Mouse (Mus musculus): Measurements from ENCODE around the gene Ktn1. TPM values are rescaled to one million over a fixed set of nuclear protein-coding genes. Genes with fewer than 3 reads are reported as not detected.
A peak's percentile ranks its signal among the peaks of the same experiment; 100 is the strongest.

The Ktn1 gene
- polyA plus RNA-seq, 1 experiment from 2014 or later: 106 TPM

DNA sequence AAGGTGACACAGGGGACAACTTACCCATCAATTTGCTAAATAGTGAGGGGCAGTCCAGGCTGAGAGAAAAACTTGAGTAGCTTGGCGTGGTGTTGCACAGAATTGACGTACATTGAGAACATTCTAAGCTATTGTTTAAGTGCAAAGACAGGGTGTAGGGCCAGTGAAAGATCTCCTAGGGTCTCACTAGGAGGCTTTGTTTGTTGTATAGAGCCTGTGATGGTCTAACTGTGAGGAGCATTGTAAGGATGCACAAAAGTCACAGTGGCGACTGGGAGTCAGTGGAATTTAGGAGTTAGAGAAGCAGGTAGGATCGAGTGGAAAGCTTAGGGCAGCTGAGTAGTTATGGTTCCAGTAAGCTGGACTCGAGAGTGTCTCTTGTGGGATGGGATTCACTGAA is 50.9 kb downstream of the Ktn1 start:
- ATAC-seq (replicated peaks; ENCODE audit: low FRiP score): no peak
- Histone ChIP-seq H3K4me1 (replicated peaks; ENCODE audit: control insufficient read depth, insufficient read depth, low read length) (no peaks in the 10 kb centered on the region), H3K4me2 (ENCODE audit: low read depth, low read length, severe bottlenecking) (no peak overlapping the region), H3K9me3 (ENCODE audit: control insufficient read depth, low read length) (no peaks in the 10 kb centered on the region), H3K27ac (ENCODE audit: low read depth, low read length) (no peak overlapping the region), H3K27me3 (ENCODE audit: control insufficient read depth, insufficient read depth, low read length) (no peaks in the 10 kb centered on the region), H3K9ac (ENCODE audit: low read length) (no peak overlapping the region), H3K4me3 (ENCODE audit: low read depth, low read length) (no peak overlapping the region), H3K36me3 (ENCODE audit: control insufficient read depth, insufficient read depth, low read length) (no peaks in the 10 kb centered on the region; the same call in 1 of the 2 replicates)
- DNase-seq (ENCODE audit: low spot score): no peak
- 57% methylated on average over 5 of the region's 5 CpGs for WGBS

GRCm38 (mm10) chr14:47709546-47709945 is 61.3 kb downstream of the Ktn1 start:
- no peak overlapping the region for H3K4me3 ChIP-seq (ENCODE audit: low read depth, low read length)
- no peaks in the 10 kb centered on the region for H3K27me3 ChIP-seq (ENCODE audit: control insufficient read depth, insufficient read depth, low read length)
- DNase-seq (ENCODE audit: low spot score) (no peak), ATAC-seq (replicated peaks; ENCODE audit: low FRiP score) (no peak)
- no peaks in the 10 kb centered on the region for H3K4me1 ChIP-seq (replicated peaks; ENCODE audit: control insufficient read depth, insufficient read depth, low read length)
- no peak overlapping the region for H3K4me2 ChIP-seq (ENCODE audit: low read depth, low read length, severe bottlenecking)
- WGBS: 90% methylated on average over 3 of the region's 3 CpGs
- no peak overlapping the region for H3K27ac ChIP-seq (ENCODE audit: low read depth, low read length)
- H3K36me3 ChIP-seq (ENCODE audit: control insufficient read depth, insufficient read depth, low read length): no peaks in the 10 kb centered on the region
- H3K9ac ChIP-seq (ENCODE audit: low read length): no peak overlapping the region
- H3K9me3 ChIP-seq (ENCODE audit: control insufficient read depth, low read length): no peaks in the 10 kb centered on the region

- DNase-seq (ENCODE audit: low spot score) (no peak), ATAC-seq (replicated peaks; ENCODE audit: low FRiP score) (no peak)
- Histone ChIP-seq H3K4me1 (replicated peaks; ENCODE audit: control insufficient read depth, insufficient read depth, low read length) (no peaks in the 10 kb centered on the region), H3K4me3 (ENCODE audit: low read depth, low read length) (no peak overlapping the region), H3K4me2 (ENCODE audit: low read depth, low read length, severe bottlenecking) (no peak overlapping the region), H3K9me3 (ENCODE audit: control insufficient read depth, low read length) (no peaks in the 10 kb centered on the region), H3K27ac (ENCODE audit: low read depth, low read length) (no peak overlapping the region), H3K36me3 (ENCODE audit: control insufficient read depth, insufficient read depth, low read length) (no peaks in the 10 kb centered on the region), H3K27me3 (ENCODE audit: control insufficient read depth, insufficient read depth, low read length) (no peaks in the 10 kb centered on the region), H3K9ac (ENCODE audit: low read length) (no peak overlapping the region)
- WGBS: 80% methylated on average over 3 of the region's 3 CpGs
Observed at GRCm38 (mm10) chr14:47715771-47716170, 67.5 kb downstream of the Ktn1 start.

DNA sequence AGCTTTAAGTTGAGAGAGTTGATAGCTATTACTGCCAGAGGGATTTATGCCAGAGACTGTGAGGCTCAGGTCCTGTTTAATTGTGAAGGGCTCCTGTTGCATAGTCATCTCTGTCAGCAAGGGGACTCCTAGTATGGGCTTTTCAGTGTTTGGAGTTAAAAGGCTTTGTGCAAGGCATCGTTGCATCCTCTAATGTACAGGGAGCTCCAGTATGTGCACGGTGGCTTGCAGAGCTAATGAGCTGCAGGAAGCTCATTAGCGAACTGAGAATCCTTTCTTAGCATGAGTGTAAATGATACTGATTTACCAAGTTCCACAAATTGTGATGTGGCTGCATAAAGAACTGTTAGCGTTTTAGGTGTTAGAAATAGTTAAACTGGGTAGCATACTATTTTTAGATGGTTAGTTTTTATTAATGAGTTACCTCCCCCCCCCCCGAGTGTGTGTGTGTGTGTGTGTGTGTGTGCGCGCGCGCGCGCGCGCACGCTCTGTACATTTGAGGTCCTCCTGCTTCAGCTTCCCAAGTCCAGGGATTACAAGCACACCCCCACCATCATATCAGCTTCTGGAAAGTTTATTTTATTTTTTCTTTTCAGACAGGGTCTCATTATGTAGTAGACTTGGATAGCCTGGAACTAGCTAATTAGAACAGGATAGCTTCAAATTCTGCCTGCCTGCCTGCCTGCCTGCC is 69.8 kb downstream of the Ktn1 start:
- H3K27me3 ChIP-seq (ENCODE audit: control insufficient read depth, insufficient read depth, low read length): no peaks in the 10 kb centered on the region
- no peaks in the 10 kb centered on the region for H3K4me1 ChIP-seq (replicated peaks; ENCODE audit: control insufficient read depth, insufficient read depth, low read length)
- H3K9me3 ChIP-seq (ENCODE audit: control insufficient read depth, low read length): no peaks in the 10 kb centered on the region
- H3K4me3 ChIP-seq (ENCODE audit: low read depth, low read length): no peak overlapping the region
- 71% methylated on average over 14 of the region's 14 CpGs for WGBS
- ATAC-seq (replicated peaks; ENCODE audit: low FRiP score): peak; percentile 88
- H3K27ac ChIP-seq (ENCODE audit: low read depth, low read length): no peak overlapping the region
- no peaks in the 10 kb centered on the region for H3K36me3 ChIP-seq (ENCODE audit: control insufficient read depth, insufficient read depth, low read length)
- no peak overlapping the region for H3K9ac ChIP-seq (ENCODE audit: low read length)
- DNase-seq (ENCODE audit: low spot score): no peak
- H3K4me2 ChIP-seq (ENCODE audit: low read depth, low read length, severe bottlenecking): no peak overlapping the region

GRCm38 (mm10) chr14:47720023-47720422 is 71.8 kb downstream of the Ktn1 start:
- peaks cover 4% of the 10 kb centered on the region; the same call in 1 of the 2 replicates for H3K36me3 ChIP-seq (ENCODE audit: control insufficient read depth, insufficient read depth, low read length)
- no peaks in the 10 kb centered on the region for H3K27me3 ChIP-seq (ENCODE audit: control insufficient read depth, insufficient read depth, low read length)
- H3K4me3 ChIP-seq (ENCODE audit: low read depth, low read length): no peak overlapping the region
- no peak overlapping the region for H3K9ac ChIP-seq (ENCODE audit: low read length)
- ATAC-seq (replicated peaks; ENCODE audit: low FRiP score) (no peak), DNase-seq (ENCODE audit: low spot score) (no peak)
- H3K27ac ChIP-seq (ENCODE audit: low read depth, low read length): no peak overlapping the region
- 94% methylated on average over 4 of the region's 4 CpGs for WGBS
- H3K9me3 ChIP-seq (ENCODE audit: control insufficient read depth, low read length): no peaks in the 10 kb centered on the region
- no peak overlapping the region for H3K4me2 ChIP-seq (ENCODE audit: low read depth, low read length, severe bottlenecking)
- no peaks in the 10 kb centered on the region for H3K4me1 ChIP-seq (replicated peaks; ENCODE audit: control insufficient read depth, insufficient read depth, low read length)

DNA sequence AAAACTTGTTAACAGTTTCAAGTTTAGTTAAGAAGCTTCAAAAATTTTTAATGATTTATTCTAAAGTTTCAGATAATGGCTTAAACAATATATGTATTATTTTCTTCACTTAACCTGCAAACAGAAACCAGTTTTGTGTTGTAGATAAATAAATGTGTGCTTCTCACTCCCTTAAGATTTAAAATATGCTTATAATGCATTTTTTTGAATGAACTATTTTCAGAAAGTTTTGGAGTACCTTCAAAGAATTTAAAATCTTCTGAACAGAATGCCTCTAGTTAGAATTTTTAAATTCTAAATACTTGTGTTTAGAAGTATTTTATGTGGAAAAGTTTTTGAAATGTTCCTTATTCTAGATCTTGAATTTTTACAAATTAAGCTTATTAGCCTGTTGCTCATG is 74.8 kb downstream of the Ktn1 start:
- Histone ChIP-seq H3K27ac (ENCODE audit: low read depth, low read length) (no peak overlapping the region), H3K9me3 (ENCODE audit: control insufficient read depth, low read length) (no peaks in the 10 kb centered on the region), H3K4me1 (replicated peaks; ENCODE audit: control insufficient read depth, insufficient read depth, low read length) (no peaks in the 10 kb centered on the region), H3K4me2 (ENCODE audit: low read depth, low read length, severe bottlenecking) (no peak overlapping the region), H3K36me3 (ENCODE audit: control insufficient read depth, insufficient read depth, low read length) (peaks cover 7% of the 10 kb centered on the region; the same call in 1 of the 2 replicates), H3K27me3 (ENCODE audit: control insufficient read depth, insufficient read depth, low read length) (no peaks in the 10 kb centered on the region), H3K9ac (ENCODE audit: low read length) (no peak overlapping the region), H3K4me3 (ENCODE audit: low read depth, low read length) (no peak overlapping the region)
- ATAC-seq (replicated peaks; ENCODE audit: low FRiP score): no peak
- no peak for DNase-seq (ENCODE audit: low spot score)

DNA sequence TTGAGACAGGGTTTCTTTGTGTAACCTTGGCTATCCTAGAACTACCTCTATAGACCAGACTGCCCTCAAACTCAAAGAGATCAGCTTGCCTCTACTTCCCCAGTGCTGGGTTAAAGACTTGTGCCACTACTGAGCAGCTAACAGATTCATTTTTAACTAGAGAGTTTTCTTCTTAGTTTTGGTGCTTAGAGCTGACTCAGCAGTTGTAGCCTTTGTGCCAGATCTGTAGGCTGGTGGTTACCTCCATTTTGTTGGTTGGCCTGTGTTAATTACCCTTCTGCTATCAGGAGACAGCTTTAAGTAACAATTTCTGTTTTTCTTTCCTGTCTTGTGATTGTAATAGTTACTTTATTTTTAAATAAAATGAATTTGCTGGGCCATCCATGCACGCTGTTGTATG is 80.3 kb downstream of the Ktn1 start:
- Histone ChIP-seq H3K4me1 (replicated peaks; ENCODE audit: control insufficient read depth, insufficient read depth, low read length) (no peaks in the 10 kb centered on the region), H3K27me3 (ENCODE audit: control insufficient read depth, insufficient read depth, low read length) (no peaks in the 10 kb centered on the region), H3K9me3 (ENCODE audit: control insufficient read depth, low read length) (no peaks in the 10 kb centered on the region), H3K9ac (ENCODE audit: low read length) (no peak overlapping the region), H3K36me3 (ENCODE audit: control insufficient read depth, insufficient read depth, low read length) (peaks cover 7% of the 10 kb centered on the region; the same call in 1 of the 2 replicates), H3K4me3 (ENCODE audit: low read depth, low read length) (no peak overlapping the region), H3K27ac (ENCODE audit: low read depth, low read length) (no peak overlapping the region), H3K4me2 (ENCODE audit: low read depth, low read length, severe bottlenecking) (no peak overlapping the region)
- no peak for ATAC-seq (replicated peaks; ENCODE audit: low FRiP score)
- DNase-seq (ENCODE audit: low spot score): no peak
- WGBS: 90% methylated on average over 1 of the region's 1 CpGs

GRCm38 (mm10) chr14:47735354-47735753 is 87.1 kb downstream of the Ktn1 start:
- peaks cover 3% of the 10 kb centered on the region; the same call in 1 of the 2 replicates for H3K36me3 ChIP-seq (ENCODE audit: control insufficient read depth, insufficient read depth, low read length)
- ATAC-seq (replicated peaks; ENCODE audit: low FRiP score) (no peak), DNase-seq (ENCODE audit: low spot score) (no peak)
- H3K4me2 ChIP-seq (ENCODE audit: low read depth, low read length, severe bottlenecking): no peak overlapping the region
- 91% methylated on average over 12 of the region's 12 CpGs for WGBS
- no peaks in the 10 kb centered on the region for H3K27me3 ChIP-seq (ENCODE audit: control insufficient read depth, insufficient read depth, low read length)
- no peak overlapping the region for H3K4me3 ChIP-seq (ENCODE audit: low read depth, low read length)
- no peak overlapping the region for H3K9ac ChIP-seq (ENCODE audit: low read length)
- H3K27ac ChIP-seq (ENCODE audit: low read depth, low read length): no peak overlapping the region
- no peaks in the 10 kb centered on the region for H3K9me3 ChIP-seq (ENCODE audit: control insufficient read depth, low read length)
- H3K4me1 ChIP-seq (replicated peaks; ENCODE audit: control insufficient read depth, insufficient read depth, low read length): no peaks in the 10 kb centered on the region

GRCm38 (mm10) chr14:47736471-47736870 is 88.2 kb downstream of the Ktn1 start:
- WGBS: 86% methylated on average over 8 of the region's 8 CpGs
- H3K9me3 ChIP-seq (ENCODE audit: control insufficient read depth, low read length): no peaks in the 10 kb centered on the region

More at GRCm38 (mm10) chr14:47736471-47736870, 88.2 kb downstream of the Ktn1 start:
- Histone ChIP-seq H3K9ac (ENCODE audit: low read length) (no peak overlapping the region), H3K27ac (ENCODE audit: low read depth, low read length) (no peak overlapping the region), H3K27me3 (ENCODE audit: control insufficient read depth, insufficient read depth, low read length) (no peaks in the 10 kb centered on the region), H3K4me2 (ENCODE audit: low read depth, low read length, severe bottlenecking) (no peak overlapping the region), H3K4me1 (replicated peaks; ENCODE audit: control insufficient read depth, insufficient read depth, low read length) (no peaks in the 10 kb centered on the region), H3K36me3 (ENCODE audit: control insufficient read depth, insufficient read depth, low read length) (peaks cover 3% of the 10 kb centered on the region; the same call in 1 of the 2 replicates), H3K4me3 (ENCODE audit: low read depth, low read length) (no peak overlapping the region)
- no peak for ATAC-seq (replicated peaks; ENCODE audit: low FRiP score)
- DNase-seq (ENCODE audit: low spot score): no peak
